Mouse (Mus musculus): ENCODE data around the gene Prmt1.
"Not testable (repeated sequence)": the region's sequence is repeated elsewhere in the genome, so short reads cannot be mapped to it uniquely, and the experiment has no call there.

Gene Prmt1

DNA sequence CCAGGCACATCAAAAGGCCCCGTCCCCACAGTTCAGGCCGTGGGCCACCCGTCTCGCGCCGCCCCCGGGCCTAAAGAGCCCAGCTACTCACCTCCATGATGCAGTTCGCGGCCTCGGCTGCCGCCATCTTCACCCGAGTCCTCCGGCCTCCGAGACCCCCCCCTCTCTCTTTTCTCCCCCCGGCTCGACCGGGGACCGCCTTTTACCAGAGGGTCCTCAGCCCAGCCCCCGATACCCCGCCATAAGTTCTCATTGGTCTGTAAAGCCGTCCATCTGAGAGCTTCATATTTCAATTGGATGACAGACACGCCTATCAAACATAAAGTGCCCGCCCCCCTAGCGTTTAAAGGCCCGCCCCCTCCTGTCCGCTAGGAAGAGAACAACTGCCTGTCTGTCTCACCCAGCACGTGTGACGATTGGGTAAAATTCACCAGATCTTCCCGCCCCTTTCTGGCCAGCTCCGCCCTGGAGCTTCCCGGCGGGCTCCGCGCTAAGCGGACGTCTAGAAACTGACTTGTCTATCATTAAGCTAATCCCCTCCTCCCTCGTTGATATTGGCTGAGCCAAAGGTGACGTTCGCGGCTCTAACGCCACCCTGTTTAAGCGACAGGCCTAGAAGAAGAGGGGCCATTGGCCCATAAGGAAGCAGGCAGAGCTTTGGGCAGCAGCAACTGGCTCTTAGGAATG lies at the start of gene Prmt1:
Gene Prmt1 (minus strand): TSS at position 377 of the 687 bp plus-strand sequence.
- peak; percentile 94 for ATAC-seq (ENCODE audit: insufficient number of reproducible peaks, low FRiP score, low TSS enrichment)

DNA sequence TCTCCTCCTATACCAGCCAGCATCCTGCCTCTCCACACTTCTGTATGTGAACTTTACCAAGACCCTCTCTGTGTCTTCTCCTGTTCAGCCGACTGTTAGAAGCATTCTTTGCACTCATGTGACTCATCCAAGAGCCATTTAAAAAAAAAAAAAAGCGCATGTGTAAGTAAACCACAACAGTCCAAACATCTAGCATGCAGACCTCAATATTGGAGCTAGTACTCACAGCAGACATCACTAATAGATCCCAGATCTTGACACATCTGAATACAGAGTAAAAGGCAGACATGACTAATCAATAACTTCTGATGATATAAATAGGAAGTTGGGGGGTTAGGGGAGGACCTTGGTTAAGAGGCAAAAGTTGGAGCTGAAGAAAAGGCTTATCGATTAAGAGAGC lies 49.3 kb upstream of the Prmt1 start:
- no peak for ATAC-seq (ENCODE audit: insufficient number of reproducible peaks, low FRiP score, low TSS enrichment)

DNA sequence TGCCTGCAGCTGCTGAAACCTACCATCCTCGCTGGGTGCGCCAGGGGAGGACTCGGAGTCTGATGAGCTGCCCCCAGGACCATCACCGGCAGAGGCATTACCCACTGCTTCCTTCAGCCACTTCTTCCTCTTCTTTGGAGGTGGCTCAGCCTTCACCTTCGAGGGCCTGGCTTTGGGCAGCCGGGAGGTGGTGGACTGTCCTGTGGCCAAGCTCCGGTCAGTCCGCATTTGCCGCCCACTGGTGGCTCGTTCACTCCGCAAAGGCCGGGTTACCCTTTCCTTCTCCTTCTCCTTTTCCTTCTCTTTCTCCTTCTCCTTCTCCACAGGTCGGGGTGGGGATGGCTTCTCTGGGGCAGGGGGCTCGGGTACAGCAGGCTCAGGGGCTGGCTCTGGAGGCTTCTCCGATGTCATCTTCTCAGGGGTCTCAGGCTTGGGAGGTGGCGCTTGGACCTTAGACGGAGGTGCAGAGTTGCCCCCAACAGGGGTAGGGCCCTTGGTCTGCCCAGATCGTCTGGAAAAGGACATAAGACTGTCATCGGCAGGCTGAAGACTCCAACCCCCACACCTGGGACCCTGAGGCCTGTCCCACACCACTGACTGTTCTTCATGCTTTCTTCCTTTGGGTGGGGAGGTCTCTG lies 47.5 kb upstream of the Prmt1 start:
- no peak for ATAC-seq (ENCODE audit: insufficient number of reproducible peaks, low FRiP score, low TSS enrichment)

DNA sequence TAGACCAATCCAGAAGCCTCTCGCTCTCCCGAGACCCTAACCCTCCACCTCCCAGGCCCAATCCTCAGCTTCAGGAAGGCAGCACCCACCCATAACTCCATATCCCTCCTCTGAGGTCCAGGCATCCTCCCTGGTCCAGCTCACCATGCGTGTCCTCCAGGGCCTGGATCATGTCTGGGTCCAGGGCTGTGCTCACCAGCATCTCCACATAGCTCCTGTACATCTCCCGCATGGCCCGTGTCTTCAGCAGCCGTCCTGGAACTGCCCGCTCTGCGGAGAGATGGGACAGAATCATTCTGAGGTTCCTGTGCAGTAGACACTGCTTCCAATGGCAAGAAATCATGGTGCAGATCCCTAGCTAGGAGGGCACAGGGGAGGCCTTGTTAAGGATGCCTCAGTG lies 44.5 kb upstream of the Prmt1 start:
- no peak for ATAC-seq (ENCODE audit: insufficient number of reproducible peaks, low FRiP score, low TSS enrichment)

DNA sequence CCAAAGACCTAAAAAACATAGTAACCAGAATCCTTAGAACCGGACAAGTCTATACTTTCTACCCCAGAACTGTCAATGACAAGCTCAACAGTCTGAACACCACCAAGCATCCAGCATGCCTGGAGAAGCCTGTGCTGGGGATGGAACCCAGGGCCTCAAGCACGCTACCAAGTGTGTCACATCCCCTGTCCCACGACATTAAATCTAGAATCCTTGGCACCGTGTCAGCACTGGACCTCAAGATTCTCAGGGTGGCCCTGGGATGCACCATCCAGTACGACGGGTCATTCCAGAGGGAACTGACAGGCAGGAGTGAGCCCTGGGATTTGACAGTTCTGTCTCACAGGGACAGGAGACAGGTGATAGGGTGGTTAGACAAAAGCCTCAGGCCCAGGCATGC lies 43.6 kb upstream of the Prmt1 start:
- no peak for ATAC-seq (ENCODE audit: insufficient number of reproducible peaks, low FRiP score, low TSS enrichment)

DNA sequence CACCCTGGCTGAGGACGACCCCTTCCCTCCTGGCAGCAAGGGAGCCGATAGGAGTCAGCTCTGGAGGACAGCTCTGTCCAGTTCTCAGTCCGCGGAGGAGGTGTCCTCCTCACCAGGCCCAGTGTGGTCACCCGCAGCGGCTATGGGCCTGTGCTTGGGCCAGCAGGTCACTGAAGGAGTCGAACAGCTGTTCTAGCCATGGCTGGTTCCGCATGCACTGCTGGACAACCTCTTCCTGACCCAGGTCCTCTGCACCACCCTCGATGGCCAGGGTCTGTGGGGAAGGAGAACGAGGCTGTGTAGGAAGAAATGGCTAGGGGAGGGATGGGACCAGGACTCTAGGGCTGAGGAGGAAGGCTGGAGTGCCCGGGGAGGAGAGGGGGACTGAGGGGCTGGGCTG lies 42.0 kb upstream of the Prmt1 start:
- no peak for ATAC-seq (ENCODE audit: insufficient number of reproducible peaks, low FRiP score, low TSS enrichment)

DNA sequence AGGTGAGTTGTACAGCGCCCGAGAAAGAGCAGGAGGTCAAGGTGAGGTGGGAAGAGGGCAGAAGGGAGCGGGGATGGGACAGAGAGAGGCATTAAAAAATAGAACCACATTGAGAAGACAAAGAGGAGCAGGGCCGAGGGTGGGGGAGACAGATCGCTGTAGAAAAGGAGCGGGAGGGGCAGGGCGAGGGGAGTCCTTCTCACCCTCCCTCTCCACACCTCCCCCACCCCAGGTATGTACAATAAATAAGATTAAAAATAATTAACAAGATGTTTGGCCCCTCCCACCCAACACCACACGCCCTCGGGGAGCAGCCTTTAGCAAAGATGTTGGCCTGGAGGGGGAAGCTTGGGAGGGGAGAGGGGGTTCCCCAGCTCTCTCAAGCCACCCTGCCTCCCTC lies 41.4 kb upstream of the Prmt1 start:
- ATAC-seq (ENCODE audit: insufficient number of reproducible peaks, low FRiP score, low TSS enrichment) = no peak

DNA sequence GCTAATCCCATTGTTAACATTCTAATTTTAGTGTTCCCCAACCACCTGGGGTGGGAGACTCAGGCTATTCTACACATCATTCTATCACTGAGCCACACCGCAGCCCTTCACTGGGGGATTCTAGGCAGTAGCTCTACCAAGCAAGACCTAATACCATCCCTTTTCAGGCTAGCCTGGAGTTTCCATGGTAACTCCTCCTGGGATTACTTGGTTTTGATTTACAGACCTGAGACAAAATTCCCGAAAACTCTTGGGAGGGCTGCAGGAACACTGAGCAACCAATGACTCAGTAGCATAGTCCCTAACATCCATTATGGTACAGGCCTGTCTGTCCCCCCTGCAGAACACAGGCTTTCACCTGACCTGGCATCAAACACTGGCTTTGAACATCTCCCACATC lies 39.9 kb upstream of the Prmt1 start:
- no peak for ATAC-seq (ENCODE audit: insufficient number of reproducible peaks, low FRiP score, low TSS enrichment)

DNA sequence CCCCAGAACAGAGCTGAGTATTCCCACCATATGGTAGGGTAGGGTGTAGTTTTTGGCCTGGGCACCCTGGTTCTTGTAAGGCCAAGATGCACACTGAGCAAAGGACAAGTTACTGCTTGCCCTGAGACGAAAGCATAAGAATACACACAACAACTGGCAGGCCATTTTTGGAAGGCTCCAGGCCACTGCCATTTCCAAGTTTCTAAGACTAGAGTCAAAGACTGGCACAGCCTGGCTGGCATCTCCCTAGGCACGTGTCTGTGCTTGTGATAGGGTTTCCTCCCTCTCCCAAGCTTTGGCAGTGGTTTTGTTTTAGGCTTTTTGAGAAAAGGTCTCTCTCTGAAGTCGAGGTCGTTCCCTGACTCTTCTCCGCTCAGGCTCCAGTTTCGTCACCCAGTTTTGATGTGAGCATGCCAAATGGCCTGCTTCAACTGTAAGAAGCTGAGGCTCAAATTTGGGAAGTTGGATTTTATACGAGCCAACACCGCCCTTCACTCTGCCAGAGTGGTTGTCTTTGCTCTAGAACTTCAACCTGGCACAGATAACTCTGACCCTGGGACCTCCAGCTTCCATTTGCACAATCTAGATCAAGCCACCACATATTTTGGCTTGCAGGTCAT lies 39.3 kb upstream of the Prmt1 start:
- ATAC-seq (ENCODE audit: insufficient number of reproducible peaks, low FRiP score, low TSS enrichment) = no peak

DNA sequence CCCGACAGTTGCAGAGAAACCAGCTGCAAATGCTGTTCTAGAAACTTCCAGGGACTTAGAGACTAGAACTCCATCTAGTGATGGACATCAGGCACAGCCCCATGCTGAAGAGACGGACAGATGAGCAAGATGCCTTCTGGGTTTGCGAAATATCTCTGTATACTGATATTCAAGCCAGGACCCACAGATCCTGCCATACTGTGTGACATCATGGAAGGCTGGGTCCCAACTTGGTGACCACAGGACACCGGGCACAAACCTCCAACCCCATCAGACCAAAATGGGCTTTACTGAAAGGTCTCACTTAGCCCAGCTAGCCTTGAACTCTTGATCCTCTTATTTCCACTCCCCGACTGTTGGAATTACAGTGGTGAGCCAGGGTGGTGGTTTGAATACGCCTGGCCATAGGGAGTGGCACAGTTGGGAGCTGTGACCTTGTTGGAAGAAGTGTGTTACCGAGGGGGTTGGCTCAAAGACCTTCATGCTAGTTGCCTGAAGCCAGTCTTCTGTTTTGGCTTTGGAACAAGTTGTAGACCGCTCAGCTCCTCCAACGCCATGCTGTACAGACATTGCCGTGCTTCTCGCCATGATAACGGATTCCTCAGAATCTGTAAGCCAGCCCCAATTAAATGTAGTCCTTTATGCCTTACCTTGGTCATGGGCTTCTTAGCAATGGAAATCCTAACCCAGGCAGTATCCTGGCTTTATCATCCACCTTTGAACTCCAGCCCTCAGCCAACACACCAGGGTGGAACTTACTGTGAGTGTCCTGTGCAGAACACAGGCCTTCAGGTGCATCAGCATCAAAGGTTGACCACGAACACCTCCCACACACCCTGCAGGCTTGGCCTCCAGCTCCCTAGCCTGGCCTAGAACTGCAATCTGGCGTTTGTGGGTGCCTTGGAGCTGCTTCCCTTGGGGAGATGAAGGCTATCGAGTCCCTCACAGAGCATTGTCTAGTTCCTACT lies 38.2 kb upstream of the Prmt1 start:
- no peak for ATAC-seq (ENCODE audit: insufficient number of reproducible peaks, low FRiP score, low TSS enrichment)

DNA sequence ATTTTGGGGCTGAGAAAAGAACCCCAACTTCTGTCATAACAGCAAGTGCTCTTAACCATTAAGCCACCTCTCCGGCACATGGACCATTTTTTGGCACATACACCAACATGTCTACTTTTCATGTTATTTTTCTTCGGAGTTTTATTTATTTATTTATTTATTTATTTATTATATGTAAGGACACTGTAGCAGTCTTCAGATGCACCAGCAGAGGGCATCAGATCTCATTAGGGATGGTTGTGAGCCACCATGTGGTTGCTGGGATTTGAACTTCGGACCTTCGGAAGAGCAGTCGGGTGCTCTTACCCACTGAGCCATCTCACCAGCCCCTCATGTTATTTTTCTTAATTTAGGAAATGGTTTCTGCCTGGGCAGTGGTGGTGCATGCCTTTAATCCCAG lies 37.3 kb upstream of the Prmt1 start:
- not testable (repeated sequence) for ATAC-seq (ENCODE audit: insufficient number of reproducible peaks, low FRiP score, low TSS enrichment)

DNA sequence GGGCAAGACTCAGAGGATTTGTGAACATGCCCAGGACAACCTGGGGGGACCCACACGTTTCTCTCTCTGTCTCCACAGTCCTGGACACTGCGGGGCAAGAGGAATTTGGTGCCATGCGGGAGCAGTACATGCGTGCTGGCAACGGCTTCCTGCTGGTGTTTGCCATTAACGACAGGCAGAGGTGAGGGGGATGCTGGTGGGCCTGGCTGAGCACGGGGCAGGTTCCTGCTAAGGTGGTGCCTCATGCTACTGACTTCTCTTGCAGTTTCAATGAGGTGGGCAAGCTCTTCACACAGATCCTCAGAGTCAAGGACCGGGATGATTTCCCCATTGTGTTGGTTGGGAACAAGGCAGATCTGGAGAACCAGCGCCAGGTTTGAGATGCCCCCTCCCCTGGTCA lies 33.9 kb upstream of the Prmt1 start:
- ATAC-seq (ENCODE audit: insufficient number of reproducible peaks, low FRiP score, low TSS enrichment) = no peak

DNA sequence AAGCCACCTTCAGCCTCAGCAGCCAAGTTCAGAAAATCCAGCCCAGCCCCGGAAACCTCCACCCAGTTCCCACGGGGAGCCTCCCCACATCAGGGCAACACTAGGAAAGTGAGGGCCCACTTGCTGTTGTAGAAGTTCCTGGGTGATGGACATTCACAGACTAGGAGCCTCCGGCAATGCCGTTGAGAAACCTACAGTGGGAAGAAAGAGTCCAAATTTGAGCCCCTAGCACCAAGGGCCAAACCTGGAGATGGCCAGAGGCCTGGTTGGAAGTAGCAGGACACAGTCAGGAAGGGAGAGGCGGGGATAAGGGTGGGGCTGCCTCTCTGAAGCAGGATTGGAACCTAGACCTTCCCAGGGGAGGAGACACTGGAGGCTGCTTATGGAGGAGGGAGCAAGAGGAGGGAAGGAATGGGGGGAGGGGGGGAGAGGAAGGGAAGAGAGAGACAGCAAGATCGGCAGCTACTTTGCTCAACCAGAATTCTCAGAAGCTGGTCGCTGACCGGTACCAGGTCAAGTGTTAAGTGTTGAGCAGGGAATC lies 32.7 kb upstream of the Prmt1 start:
- no peak for ATAC-seq (ENCODE audit: insufficient number of reproducible peaks, low FRiP score, low TSS enrichment)

DNA sequence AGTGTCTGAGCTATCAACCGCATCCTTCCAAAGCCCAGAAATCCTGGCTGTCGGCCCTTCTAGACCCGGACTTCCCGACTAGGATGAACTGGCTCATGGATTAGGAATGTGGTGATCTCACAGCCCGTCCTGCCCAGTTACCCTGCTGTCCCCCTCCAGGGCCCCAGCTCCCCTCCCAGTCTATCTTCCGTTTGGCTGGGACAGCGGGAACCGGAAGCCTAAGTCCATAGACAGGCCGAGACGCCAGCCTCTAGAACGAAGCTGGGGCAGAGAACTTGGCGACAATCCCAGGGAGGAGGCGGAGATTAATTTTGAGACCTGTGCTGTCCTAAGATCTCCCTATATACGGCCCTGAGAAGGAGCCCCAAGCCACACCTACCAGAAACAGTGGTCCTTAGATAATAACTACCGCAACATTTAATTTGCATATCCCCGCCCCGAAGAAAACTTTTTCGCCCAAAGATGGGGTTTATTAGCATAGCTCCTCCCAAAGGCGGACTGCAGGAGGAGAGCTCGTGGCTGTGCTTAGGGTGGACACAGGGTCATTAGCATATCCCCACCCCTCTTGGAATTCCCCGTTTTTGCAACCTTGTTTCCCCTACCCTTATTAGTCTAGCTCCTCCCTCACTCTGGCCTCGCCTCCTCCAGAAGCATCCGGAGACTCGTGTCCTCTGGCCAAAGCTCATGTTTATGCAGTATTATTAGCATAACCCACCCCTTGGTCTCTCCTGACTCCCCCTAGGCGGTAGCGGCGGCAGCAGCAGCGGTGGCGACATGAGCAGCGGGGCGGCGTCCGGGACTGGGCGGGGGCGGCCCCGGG lies 31.1 kb upstream of the Prmt1 start, which contains the start of gene Rras:
Gene Rras (plus strand): TSS at position 720 of the 820 bp plus-strand sequence.
- peak; percentile 63 for ATAC-seq (ENCODE audit: insufficient number of reproducible peaks, low FRiP score, low TSS enrichment)

DNA sequence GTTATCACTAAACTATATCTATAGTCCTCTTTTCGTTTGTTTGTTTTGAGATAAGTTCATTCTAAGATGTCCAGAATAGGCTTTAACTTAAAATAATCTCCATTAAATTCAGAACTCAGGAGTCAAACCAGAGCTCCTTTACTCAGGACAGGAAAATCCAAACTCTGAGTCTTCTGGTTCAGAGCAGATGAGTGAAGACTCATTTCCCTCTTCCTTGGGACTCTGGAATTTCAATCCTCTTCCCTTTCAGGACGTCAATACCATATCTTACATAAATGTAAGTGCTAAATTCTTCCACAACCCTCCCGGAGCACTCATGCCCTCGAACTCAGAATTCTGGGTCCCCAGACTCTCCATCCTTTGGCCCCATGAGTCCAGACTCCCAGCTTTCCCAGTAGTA lies 30.4 kb upstream of the Prmt1 start:
- no peak for ATAC-seq (ENCODE audit: insufficient number of reproducible peaks, low FRiP score, low TSS enrichment)

DNA sequence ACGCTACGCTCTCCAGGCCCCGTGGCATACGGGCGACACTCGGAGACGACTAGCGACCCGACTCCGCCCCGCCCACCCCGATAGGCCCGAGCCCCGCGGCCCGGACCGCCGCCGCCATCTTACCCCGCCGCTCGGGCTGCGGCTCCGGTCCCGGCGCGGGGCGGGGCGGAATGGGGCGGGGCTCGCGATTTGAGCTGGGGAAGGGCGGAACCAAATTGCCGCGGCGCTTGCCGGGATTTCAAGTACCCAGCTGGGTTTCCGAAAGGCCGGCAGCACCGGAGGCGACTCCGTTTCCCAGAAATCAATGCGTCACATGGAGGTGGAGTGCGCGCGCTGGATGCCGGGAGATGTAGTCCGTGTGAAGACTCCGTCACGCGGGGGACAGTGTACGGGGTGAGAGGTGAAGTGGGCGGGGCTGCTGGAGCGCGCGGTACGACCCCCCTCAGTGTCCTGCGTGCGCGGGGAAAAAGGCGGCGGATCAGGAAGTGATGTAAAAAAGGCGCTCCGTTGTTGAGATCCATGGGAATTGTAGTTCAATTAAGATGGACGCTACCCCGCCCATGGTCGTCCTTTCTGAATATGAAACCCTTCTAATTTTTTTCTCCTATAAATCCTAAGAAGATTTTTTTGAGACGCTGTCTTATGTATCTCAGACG lies 29.7 kb upstream of the Prmt1 start, which contains the start of gene Scaf1:
Gene Scaf1 (minus strand): TSS at position 407 of the 656 bp plus-strand sequence.
- peak; percentile 70 for ATAC-seq (ENCODE audit: insufficient number of reproducible peaks, low FRiP score, low TSS enrichment)

DNA sequence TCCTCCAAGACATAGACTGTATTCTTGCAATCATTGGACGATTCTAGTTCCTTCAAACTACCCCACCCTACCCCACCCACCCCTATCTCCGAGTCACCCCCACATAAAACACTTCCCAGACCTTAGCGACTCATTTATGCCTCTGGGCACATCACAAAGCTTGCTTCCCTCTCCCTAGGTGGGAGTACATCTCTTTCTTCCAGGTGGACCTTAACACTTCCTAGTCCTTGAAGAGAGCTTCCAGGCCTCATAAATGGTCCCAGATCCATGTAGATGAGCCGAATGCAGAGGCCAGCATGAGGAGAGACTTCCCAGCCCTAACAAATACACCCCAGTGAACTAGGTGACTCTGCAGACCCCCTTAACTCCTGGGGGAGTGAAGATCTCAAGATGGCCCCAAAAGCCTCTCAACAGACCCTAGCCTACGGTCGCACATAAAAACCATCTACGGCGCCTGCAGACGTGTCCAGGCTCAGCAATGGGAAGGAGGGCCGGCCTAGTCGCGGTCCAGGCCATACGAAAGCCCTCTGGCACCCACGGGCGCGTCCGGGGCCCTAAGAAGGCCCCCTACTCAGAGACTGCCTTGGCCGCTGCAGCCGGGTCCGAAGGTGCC lies 29.1 kb upstream of the Prmt1 start:
- peak; percentile 21; the same call in 1 of the 2 replicates for ATAC-seq (ENCODE audit: insufficient number of reproducible peaks, low FRiP score, low TSS enrichment)

DNA sequence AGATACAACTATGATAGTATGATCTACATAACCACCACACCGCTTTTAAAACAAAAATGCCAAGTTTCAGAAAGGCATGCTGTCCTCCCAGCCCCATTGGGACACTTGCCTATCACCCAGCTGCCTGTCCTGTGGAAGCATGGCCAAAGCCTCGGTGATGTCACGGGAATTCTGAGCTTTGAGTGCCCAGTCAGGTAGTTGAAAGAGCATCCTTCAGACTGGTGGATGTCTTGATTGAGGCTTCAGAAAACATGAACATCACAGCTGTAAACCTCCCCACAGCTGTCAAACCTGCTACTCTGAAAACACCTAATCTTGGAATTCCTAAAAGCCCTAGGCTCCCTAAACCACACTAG lies 27.7 kb upstream of the Prmt1 start:
- no peak for ATAC-seq (ENCODE audit: insufficient number of reproducible peaks, low FRiP score, low TSS enrichment)

Measured in cerebellum, adult (tissue).